Mouse (Mus musculus): ENCODE data around the gene Rcbtb2.

DNA sequence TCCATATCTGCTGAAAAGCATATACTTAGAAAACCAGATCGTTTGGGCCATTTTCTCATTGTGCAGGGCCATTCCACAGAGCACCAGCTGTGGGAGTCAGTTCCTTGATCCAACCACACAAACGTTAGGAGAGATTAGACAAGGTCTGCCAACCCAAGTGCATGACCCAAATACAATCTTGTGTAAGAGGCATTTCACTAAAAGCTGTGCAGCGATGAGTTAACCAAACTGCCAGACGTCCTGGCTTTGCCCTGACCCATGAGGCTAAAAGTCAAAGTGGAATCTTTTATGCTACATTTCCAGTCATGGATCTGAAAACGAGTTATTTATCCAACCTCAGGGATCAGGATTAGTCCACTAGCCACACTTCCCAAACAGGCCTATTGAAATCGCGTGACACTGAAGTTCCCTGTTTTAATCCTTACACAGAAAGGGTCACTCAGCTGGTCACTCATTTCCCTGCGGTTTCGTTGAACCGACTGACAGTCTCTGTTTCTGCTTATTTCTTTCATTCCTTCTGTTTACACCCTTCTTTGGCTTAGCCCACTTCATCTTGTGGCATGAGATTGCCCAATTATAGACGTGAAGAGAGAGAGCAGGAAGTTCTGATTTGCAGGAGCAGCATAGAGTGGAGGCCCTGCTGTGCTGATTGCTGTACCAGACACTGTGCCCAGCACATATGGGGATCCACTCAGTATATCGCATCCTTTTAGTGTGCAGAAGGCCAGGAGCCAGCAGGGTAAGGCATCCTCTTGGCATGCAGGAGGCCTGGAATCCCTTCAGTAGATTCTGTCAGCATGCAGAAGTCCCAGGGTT, 49.6 kb downstream of the Rcbtb2 start:
- TF ChIP-seq CTCF (IDR thresholded peaks at IDR 0.05; ENCODE audit: low read depth) (no peak), EP300 (IDR thresholded peaks at IDR 0.05; ENCODE audit: low read depth) (no peak)

All from heart, postnatal 0 days (tissue).